Mouse (Mus musculus) erythroblast, embryonic 14.5 days (primary cell): Measurements from ENCODE around the gene Nit1.

Experiments
- GATA1 ChIP-seq: IDR thresholded peaks from 2 replicates; pipeline ENCODE4 v1.6.1; 2012; ENCODE audit warnings: low read length, inconsistent platforms, mixed read lengths
- TAL1 ChIP-seq: IDR thresholded peaks from 3 replicates; pipeline ENCODE4 v1.6.1; 2012; ENCODE audit warnings: low read length, inconsistent platforms, mixed read lengths

- no peak for TF ChIP-seq GATA1
- no peak for TF ChIP-seq TAL1
Measured at GRCm38 (mm10) chr1:171382096-171382620, 36.7 kb upstream of the Nit1 start.
